Mouse (Mus musculus): ENCODE results near the gene Ncor1.

Gene Ncor1

GRCm38 (mm10) chr11:62268381-62268780 is 190.0 kb downstream of the Ncor1 start:
- DNase-seq (ENCODE audit: low read depth, low spot score), result no peak

GRCm38 (mm10) chr11:62266466-62267214 is 191.7 kb downstream of the Ncor1 start:
- no peak for DNase-seq (ENCODE audit: low read depth, low spot score)
